Mouse (Mus musculus): Measurements from ENCODE around the gene Zfp821.

DNA sequence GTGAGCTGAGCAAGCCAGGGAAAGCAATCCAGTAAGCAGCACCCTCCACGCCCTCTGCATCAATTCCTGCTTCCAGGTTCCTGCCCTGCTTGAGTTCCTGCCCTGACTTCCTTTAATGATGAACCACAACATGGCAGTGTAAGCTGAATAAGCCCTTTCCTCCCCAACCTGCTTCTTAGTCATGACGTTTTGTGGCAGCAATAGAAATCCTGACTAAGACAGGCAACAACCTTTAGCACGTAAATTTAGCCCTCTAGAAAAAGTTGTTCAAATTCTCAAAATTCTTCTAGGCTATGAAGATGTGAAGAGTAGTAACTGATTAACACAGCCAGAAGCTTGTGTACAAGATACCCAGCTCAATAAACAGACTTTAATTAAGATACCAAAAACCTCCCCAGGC, 23.8 kb upstream of the Zfp821 start:
- TF ChIP-seq CTCF (IDR thresholded peaks at IDR 0.05; ENCODE audit: control insufficient read depth, insufficient read depth, insufficient replicate concordance, low read depth, low read length): no peak
- no peak for TF ChIP-seq POLR2A (IDR thresholded peaks at IDR 0.05; ENCODE audit: control insufficient read depth, low read depth, low read length)

Measured in testis, adult 2 months (tissue).